Mouse (Mus musculus): ENCODE data around the gene Mapk1.

- TF ChIP-seq CTCF (IDR thresholded peaks at IDR 0.05; ENCODE audit: low read depth, low read length) (no peak), POLR2A (IDR thresholded peaks at IDR 0.05; ENCODE audit: extremely low read depth, insufficient read depth, low read length) (no peak)
Observed at GRCm38 (mm10) chr16:17076301-17076700, 93.1 kb downstream of the Mapk1 start.

All from liver, adult 2 months (tissue).